Mouse (Mus musculus): ENCODE measurements around the gene Usp11. TPM values are rescaled to one million over a fixed set of nuclear protein-coding genes. Genes with fewer than 3 reads are reported as not detected.

Gene Usp11
- 1.4 and 2.3 TPM in 2 replicates for polyA plus RNA-seq (2012; ENCODE audit: low replicate concordance)

GRCm38 (mm10) chrX:20703741-20704290 lies at the start of gene Usp11:
Gene Usp11, plus strand, starts transcription at chrX:20703906.

GRCm38 (mm10) chrX:20658026-20658652 lies 45.6 kb upstream of the Usp11 start, which contains the start of gene Uba1:
Gene Uba1, plus strand, starts transcription at chrX:20658326.

GRCm38 (mm10) chrX:20687519-20688067 lies 16.1 kb upstream of the Usp11 start, which contains the start of gene Cdk16:
Gene Cdk16, plus strand, starts transcription at chrX:20687954.

Other genes with a start within 250 kb of the Usp11 start
- not detected in 2 replicates for gene Rgn, start 154.1 kb upstream of the Usp11 start, polyA plus RNA-seq (2012; ENCODE audit: low replicate concordance)
- gene Rbm10, start 86.4 kb upstream of the Usp11 start, polyA plus RNA-seq (2012; ENCODE audit: low replicate concordance) = 68.0 and 150 TPM in 2 replicates
- 178 and 281 TPM in 2 replicates for gene Ndufb11, start 86.3 kb upstream of the Usp11 start, polyA plus RNA-seq (2012; ENCODE audit: low replicate concordance)
- gene Uba1, start 45.6 kb upstream of the Usp11 start, polyA plus RNA-seq (2012; ENCODE audit: low replicate concordance) = 42.0 and 148 TPM in 2 replicates
- gene Cdk16, start 16.0 kb upstream of the Usp11 start, polyA plus RNA-seq (2012; ENCODE audit: low replicate concordance) = 158 and 175 TPM in 2 replicates
- gene Araf, start 93.9 kb downstream of the Usp11 start, polyA plus RNA-seq (2012; ENCODE audit: low replicate concordance) = 6.5 and 63.2 TPM in 2 replicates
- 4.3 TPM in 1 of 2 replicates, not detected in the other for gene Timp1, start 166.3 kb downstream of the Usp11 start, polyA plus RNA-seq (2012; ENCODE audit: low replicate concordance)
- gene Syn1, start 217.1 kb downstream of the Usp11 start, polyA plus RNA-seq (2012; ENCODE audit: low replicate concordance) = 1.5 and 3.4 TPM in 2 replicates
- gene Cfp, start 227.6 kb downstream of the Usp11 start, polyA plus RNA-seq (2012; ENCODE audit: low replicate concordance) = 134 and 165 TPM in 2 replicates
- 8.6 and 17.5 TPM in 2 replicates for gene Elk1, start 246.7 kb downstream of the Usp11 start, polyA plus RNA-seq (2012; ENCODE audit: low replicate concordance)

All from leukemia stem cell, adult 10-12 weeks (primary cell).